Mouse (Mus musculus) heart, embryonic 11.5 days (tissue): ENCODE measurements around the gene Cnot1. TPM values are rescaled to one million over a fixed set of nuclear protein-coding genes. Genes with fewer than 3 reads are reported as not detected.

Source experiments
- ATAC-seq: fragments of 200-750 bp; cut with Nextera tagmentation; replicated peaks from 2 replicates; pipeline ENCODE4 v1.8.0; 2017; ENCODE audit warnings: moderate library complexity; ENCODE audit not compliant: insufficient number of reproducible peaks, low FRiP score, low TSS enrichment
- H3K27ac ChIP-seq: fragments of 300-500 bp; sonication (generic); 2 replicates; pipeline ENCODE4 v1.5.1; 2014; ENCODE audit warnings: mild to moderate bottlenecking, low read depth, low read length
- H3K27me3 ChIP-seq: fragments of 300-500 bp; sonication (generic); 2 replicates; pipeline ENCODE4 v1.6.1; 2014; ENCODE audit warnings: mild to moderate bottlenecking, low read length, mixed read lengths; ENCODE audit not compliant: control insufficient read depth, insufficient read depth
- H3K36me3 ChIP-seq: fragments of 300-500 bp; sonication (generic); 2 replicates; pipeline ENCODE4 v1.6.1; 2014; ENCODE audit warnings: mild to moderate bottlenecking, low read length, moderate library complexity, mixed read lengths; ENCODE audit not compliant: control insufficient read depth, insufficient read depth
- H3K4me1 ChIP-seq: fragments of 300-500 bp; sonication (generic); 2 replicates; pipeline ENCODE4 v1.6.1; 2014; ENCODE audit warnings: low read length; ENCODE audit not compliant: control insufficient read depth, insufficient read depth
- H3K4me2 ChIP-seq: fragments of 300-500 bp; sonication (generic); 2 replicates; pipeline ENCODE4 v1.6.1; 2014; ENCODE audit warnings: mild to moderate bottlenecking, moderate library complexity
- H3K4me3 ChIP-seq: fragments of 300-500 bp; sonication (generic); 2 replicates; pipeline ENCODE4 v1.5.1; 2014; ENCODE audit warnings: low read depth, low read length
- H3K9ac ChIP-seq: fragments of 300-500 bp; sonication (generic); 2 replicates; pipeline ENCODE4 v1.6.1; 2014; ENCODE audit warnings: mild to moderate bottlenecking, low read depth, low read length, moderate library complexity
- H3K9me3 ChIP-seq: fragments of 300-500 bp; sonication (generic); replicated peaks from 2 replicates; pipeline ENCODE4 v1.6.1; 2016; ENCODE audit warnings: low read length; ENCODE audit not compliant: control insufficient read depth
- WGBS: fragments of 180-500 bp; shearing (Covaris S2); extraction: QIAGEN DNeasy Blood & Tissue Kit; methylation state at CpG from one replicate; pipeline ENCODE4 v1.1.7; 2014; ENCODE audit not compliant: insufficient replicate concordance; 5-methylcytosine and 5-hydroxymethylcytosine counted together
- polyA plus RNA-seq: library from polyadenylated mRNA; unstranded; fragments of >200 nt; fragmentation: Nextera tagmentation; extraction: Ambion mirVana; gene quantifications from 2 replicates; pipeline ENCODE4 v1.2.1, GENCODE M21; 2014

The Cnot1 gene
- polyA plus RNA-seq, 1 experiment from 2014 or later: 72.8 TPM

- Histone ChIP-seq H3K4me2 (peak overlapping the region; percentile 82), H3K4me3 (peak overlapping the region; percentile 100), H3K27ac (peak overlapping the region; percentile 98), H3K9ac (peak overlapping the region; percentile 100), H3K27me3 (no peaks in the 10 kb centered on the region), H3K36me3 (no peaks in the 10 kb centered on the region), H3K4me1 (peaks cover 22% of the 10 kb centered on the region), H3K9me3 (no peaks in the 10 kb centered on the region)
- under 1% methylated on average over 20 of the region's 20 CpGs for WGBS
- ATAC-seq: peak; percentile 90
These were observed 597 bp upstream of the Cnot1 start for GRCm38 (mm10) chr8:95807861-95808260.

- peak; percentile 2; the same call in 1 of the 2 replicates for ATAC-seq
These were observed 638 bp downstream of the Cnot1 start for GRCm38 (mm10) chr8:95806461-95807191.

GRCm38 (mm10) chr8:95805482-95805881 is 1.8 kb downstream of the Cnot1 start:
- H3K9me3 ChIP-seq: no peaks in the 10 kb centered on the region
- peak overlapping the region; percentile 100 for H3K4me3 ChIP-seq
- H3K4me2 ChIP-seq: peak overlapping the region; percentile 97
- WGBS: 63% methylated on average over 2 of the region's 2 CpGs
- H3K27me3 ChIP-seq: no peaks in the 10 kb centered on the region
- no peaks in the 10 kb centered on the region; the same call in 1 of the 2 replicates for H3K36me3 ChIP-seq
- ATAC-seq: no peak
- H3K4me1 ChIP-seq: peaks cover 17% of the 10 kb centered on the region
- H3K9ac ChIP-seq: peak overlapping the region; percentile 100
- no peak overlapping the region for H3K27ac ChIP-seq

More at GRCm38 (mm10) chr8:95806461-95807191, 638 bp downstream of the Cnot1 start:
- WGBS: under 1% methylated on average over 56 of the region's 69 CpGs
- H3K9me3 ChIP-seq: no peaks in the 10 kb centered on the region
- no peaks in the 10 kb centered on the region for H3K27me3 ChIP-seq
- peak overlapping the region; percentile 100 for H3K9ac ChIP-seq
- H3K36me3 ChIP-seq: no peaks in the 10 kb centered on the region
- peaks cover 21% of the 10 kb centered on the region for H3K4me1 ChIP-seq
- peak overlapping the region; percentile 98 for H3K27ac ChIP-seq
- H3K4me3 ChIP-seq: peak overlapping the region; percentile 100
- peak overlapping the region; percentile 97 for H3K4me2 ChIP-seq

GRCm38 (mm10) chr8:95802231-95802630 is 5.0 kb downstream of the Cnot1 start:
- Histone ChIP-seq H3K4me1 (peaks cover 18% of the 10 kb centered on the region), H3K36me3 (no peaks in the 10 kb centered on the region; the same call in 1 of the 2 replicates)
- ATAC-seq: no peak

GRCm38 (mm10) chr8:95801476-95802064 is 5.7 kb downstream of the Cnot1 start:
- H3K4me1 ChIP-seq: peaks cover 18% of the 10 kb centered on the region
- no peak overlapping the region for H3K27ac ChIP-seq
- no peaks in the 10 kb centered on the region for H3K9me3 ChIP-seq
- no peak for ATAC-seq
- no peak overlapping the region for H3K4me3 ChIP-seq
- no peak overlapping the region for H3K9ac ChIP-seq
- WGBS: 86% methylated on average over 1 of the region's 1 CpGs
- no peaks in the 10 kb centered on the region; the same call in 1 of the 2 replicates for H3K36me3 ChIP-seq
- H3K4me2 ChIP-seq: no peak overlapping the region
- H3K27me3 ChIP-seq: no peaks in the 10 kb centered on the region

More at GRCm38 (mm10) chr8:95802231-95802630, 5.0 kb downstream of the Cnot1 start:
- no peak overlapping the region for H3K9ac ChIP-seq
- WGBS: 77% methylated on average over 8 of the region's 8 CpGs
- H3K4me2 ChIP-seq: no peak overlapping the region
- no peak overlapping the region for H3K27ac ChIP-seq
- H3K9me3 ChIP-seq: no peaks in the 10 kb centered on the region
- H3K27me3 ChIP-seq: no peaks in the 10 kb centered on the region
- H3K4me3 ChIP-seq: no peak overlapping the region

- peaks cover 10% of the 10 kb centered on the region for H3K4me1 ChIP-seq
- H3K9me3 ChIP-seq: no peaks in the 10 kb centered on the region
- no peak overlapping the region for H3K4me2 ChIP-seq
- H3K9ac ChIP-seq: no peak overlapping the region
- H3K36me3 ChIP-seq: no peaks in the 10 kb centered on the region; the same call in 1 of the 2 replicates
- 78% methylated on average over 3 of the region's 3 CpGs for WGBS
- no peaks in the 10 kb centered on the region for H3K27me3 ChIP-seq
- H3K27ac ChIP-seq: no peak overlapping the region
- ATAC-seq: no peak
- no peak overlapping the region for H3K4me3 ChIP-seq
These were observed 6.9 kb downstream of the Cnot1 start for GRCm38 (mm10) chr8:95800353-95800752.

- ATAC-seq: no peak
- H3K9ac ChIP-seq: no peak overlapping the region
- H3K36me3 ChIP-seq: no peaks in the 10 kb centered on the region; the same call in 1 of the 2 replicates
- H3K27ac ChIP-seq: no peak overlapping the region
- H3K9me3 ChIP-seq: no peaks in the 10 kb centered on the region
- H3K4me2 ChIP-seq: no peak overlapping the region
- no peak overlapping the region for H3K4me3 ChIP-seq
- 91% methylated on average over 1 of the region's 1 CpGs for WGBS
- no peaks in the 10 kb centered on the region for H3K27me3 ChIP-seq
- peaks cover 9% of the 10 kb centered on the region for H3K4me1 ChIP-seq
These were observed 7.4 kb downstream of the Cnot1 start for GRCm38 (mm10) chr8:95799891-95800290.

- no peak overlapping the region for H3K4me3 ChIP-seq
- H3K4me1 ChIP-seq: peaks cover 9% of the 10 kb centered on the region
- no peak for ATAC-seq
- H3K27ac ChIP-seq: no peak overlapping the region
- no peak overlapping the region for H3K4me2 ChIP-seq
- WGBS: 89% methylated on average over 6 of the region's 6 CpGs
- H3K9ac ChIP-seq: no peak overlapping the region
- H3K27me3 ChIP-seq: no peaks in the 10 kb centered on the region
- no peaks in the 10 kb centered on the region for H3K9me3 ChIP-seq
- no peaks in the 10 kb centered on the region; the same call in 1 of the 2 replicates for H3K36me3 ChIP-seq
These were observed 8.1 kb downstream of the Cnot1 start for GRCm38 (mm10) chr8:95799117-95799516.
